Mouse (Mus musculus) ES-E14 (cell line): ENCODE measurements at regions not wholly inside any gene's neighbourhood (a gene's known extent, or its start where the extent isn't known, plus 50 kb on each side); places are given as distances from the start of the nearest gene placed in this dataset.

Experiments used
- CHD2 ChIP-seq: IDR thresholded peaks from 2 replicates; pipeline ENCODE4 v1.6.1; 2014; ENCODE audit warnings: mild to moderate bottlenecking, low read depth, low read length, inconsistent platforms
- MAFK ChIP-seq: IDR thresholded peaks from 2 replicates; pipeline ENCODE4 v1.6.1; 2014; ENCODE audit warnings: mild to moderate bottlenecking, low read depth, low read length, inconsistent platforms; ENCODE audit not compliant: insufficient read depth
- ZNF384 ChIP-seq: IDR thresholded peaks from 2 replicates; pipeline ENCODE4 v1.6.1; 2012; ENCODE audit warnings: low read depth, low read length, inconsistent platforms

DNA sequence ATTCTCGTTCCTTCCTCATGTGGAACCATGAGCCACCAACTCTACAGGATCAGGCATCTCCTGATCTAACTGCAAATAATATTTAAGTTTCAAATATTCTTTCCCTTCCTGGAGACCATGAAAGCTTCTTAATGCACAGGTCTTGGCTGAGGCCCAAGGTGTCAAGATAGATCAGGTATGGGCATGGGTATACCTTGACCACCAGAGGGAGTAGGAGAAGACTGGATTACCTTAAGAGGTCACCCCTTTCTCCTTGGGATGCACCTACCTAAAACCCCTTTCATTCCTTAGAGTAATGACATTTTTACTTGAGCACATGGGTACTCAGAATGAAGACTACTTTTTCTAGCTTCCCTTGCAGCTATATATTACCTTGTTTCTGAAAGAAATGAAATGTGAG, 289.9 kb upstream of the Eci2 start:
- TF ChIP-seq MAFK (no peak), CHD2 (no peak), ZNF384 (no peak)
